Mouse (Mus musculus) ES-E14 (cell line): Measurements from ENCODE around the gene Gm49394. TPM values are rescaled to one million over a fixed set of nuclear protein-coding genes. Genes with fewer than 3 reads are reported as not detected.

Source experiments
- DNase-seq: peaks from one replicate; pipeline ENCODE4 v3.0.0-alpha.2; 2013; ENCODE audit warnings: low read depth, low spot score
- H3K27ac ChIP-seq: 2 replicates; pipeline ENCODE4 v1.5.1; 2012; ENCODE audit warnings: low read depth, mild to moderate bottlenecking, low read length, moderate library complexity, mixed read lengths; ENCODE audit not compliant: poor library complexity, insufficient read depth, severe bottlenecking
- H3K36me3 ChIP-seq: 2 replicates; pipeline ENCODE4 v1.6.1; 2012; ENCODE audit warnings: mild to moderate bottlenecking, low read length, moderate library complexity, mixed read lengths; ENCODE audit not compliant: control insufficient read depth, poor library complexity, insufficient read depth, severe bottlenecking
- H3K4me1 ChIP-seq, 2 experiments: fragments of 150-350 bp in 1 of 2; sonication (generic) in 1 of 2; 2 replicates each; pipeline ENCODE4 v1.6.1; 2012; ENCODE audit warnings: low read length in 2 of 2, mild to moderate bottlenecking in 1 of 2, mixed read lengths in 1 of 2; ENCODE audit not compliant: control insufficient read depth in 2 of 2, insufficient read depth in 2 of 2, poor library complexity in 1 of 2
- H3K4me3 ChIP-seq, 2 experiments: fragments of 150-350 bp in 1 of 2; sonication (generic) in 1 of 2; 2 replicates each; pipeline ENCODE4 v1.5.1; 2012; ENCODE audit warnings: low read length in 2 of 2, low read depth in 1 of 2, mild to moderate bottlenecking in 1 of 2, mixed read lengths in 1 of 2; ENCODE audit not compliant: insufficient read depth in 1 of 2, poor library complexity in 1 of 2, severe bottlenecking in 1 of 2
- H3K9ac ChIP-seq: 2 replicates; pipeline ENCODE4 v1.6.1; 2012; ENCODE audit warnings: low read depth, mild to moderate bottlenecking, low read length, mixed read lengths; ENCODE audit not compliant: poor library complexity, insufficient read depth, severe bottlenecking
- H3K9me3 ChIP-seq: fragments of 150-350 bp; sonication (generic); 2 replicates; pipeline ENCODE4 v1.6.1; 2012; ENCODE audit warnings: low read depth, mild to moderate bottlenecking, low read length; ENCODE audit not compliant: control insufficient read depth, insufficient read depth
- CHD2 ChIP-seq: IDR thresholded peaks from 2 replicates; pipeline ENCODE4 v1.6.1; 2014; ENCODE audit warnings: mild to moderate bottlenecking, low read depth, low read length, inconsistent platforms
- HCFC1 ChIP-seq: IDR thresholded peaks from 2 replicates; pipeline ENCODE4 v1.6.1; 2012; ENCODE audit warnings: low read length, inconsistent platforms, borderline replicate concordance; ENCODE audit not compliant: insufficient read depth
- MAFK ChIP-seq: IDR thresholded peaks from 2 replicates; pipeline ENCODE4 v1.6.1; 2014; ENCODE audit warnings: mild to moderate bottlenecking, low read depth, low read length, inconsistent platforms; ENCODE audit not compliant: insufficient read depth
- ZC3H11A ChIP-seq: IDR thresholded peaks from 2 replicates; pipeline ENCODE4 v1.6.1; 2012; ENCODE audit warnings: low read depth, mild to moderate bottlenecking, inconsistent platforms, low read length, borderline replicate concordance
- ZNF384 ChIP-seq: IDR thresholded peaks from 2 replicates; pipeline ENCODE4 v1.6.1; 2012; ENCODE audit warnings: low read depth, low read length, inconsistent platforms
- in situ Hi-C, 2 experiments: fragments of 600-800 bp; cut with MboI; formaldehyde crosslinking; loops; one replicate each; pipeline ENCODE4 v1.15.1; 2025; ENCODE audit warnings: low sequenced_read_pairs in 2 of 2, inconsistent platforms in 1 of 2; ENCODE audit not compliant: unreplicated experiment in 2 of 2
- total RNA-seq: library from RNA; depleted of rRNA; stranded (reverse); fragments of 300-350 nt; gene quantifications from 2 replicates; pipeline ENCODE4 v1.2.3, GENCODE M21; 2012; rRNA removed

The Gm49394 gene
- total RNA-seq, 1 experiment = 0.40 TPM

DNA sequence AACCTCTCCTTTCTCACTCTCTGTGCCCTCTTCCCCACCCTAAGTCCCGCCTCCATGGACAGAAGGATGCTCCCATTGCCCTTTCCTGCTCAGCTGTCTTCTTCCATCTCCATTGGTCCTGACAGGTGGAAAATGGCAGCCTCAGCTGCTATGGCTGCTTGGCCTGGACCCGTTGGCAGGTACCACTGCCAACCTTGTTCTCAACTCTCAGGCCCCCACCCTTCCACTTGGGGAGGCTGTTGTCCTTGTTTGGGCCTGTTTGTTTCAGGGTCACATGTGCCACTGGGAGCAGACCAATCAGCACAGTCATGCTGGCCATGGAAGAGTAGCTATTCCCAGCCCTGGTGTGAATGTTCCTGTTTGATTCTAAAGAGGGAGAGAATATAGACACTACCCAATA is 68.8 kb downstream of the Gm49394 start:
- no peak overlapping the region for H3K4me3 ChIP-seq
- H3K27ac ChIP-seq = no peak overlapping the region
- 0 out of 4 replicates have a peak, but pooled peaks cover 0 to 2% of the 10 kb centered on the region in 2 experiments for H3K4me1 ChIP-seq
- H3K9ac ChIP-seq = no peak overlapping the region
- no peak for DNase-seq
- no peaks in the 10 kb centered on the region for H3K36me3 ChIP-seq
- no peaks in the 10 kb centered on the region for H3K9me3 ChIP-seq
- in situ Hi-C loops = no loop called here
- TF ChIP-seq CHD2 (no peak), HCFC1 (no peak), ZC3H11A (no peak), ZNF384 (no peak), MAFK (no peak)

Other genes starting within 250 kb of the Gm49394 start
- 0.42 and 0.94 TPM in 2 replicates for gene Syt8, start 235.1 kb downstream of the Gm49394 start, total RNA-seq
- gene Tnni2, start 228.1 kb downstream of the Gm49394 start, total RNA-seq = 1.6 and 3.7 TPM in 2 replicates
- 3.6 and 13.7 TPM in 2 replicates for gene Lsp1, start 209.1 kb downstream of the Gm49394 start, total RNA-seq
- 1.3 and 6.4 TPM in 2 replicates for gene Tnnt3, start 171.1 kb downstream of the Gm49394 start, total RNA-seq
- 45.6 and 49.1 TPM in 2 replicates for gene Mrpl23, start 137.3 kb downstream of the Gm49394 start, total RNA-seq
- gene Igf2, start 3.1 kb downstream of the Gm49394 start, total RNA-seq = 44.4 and 66.4 TPM in 2 replicates
- not detected in 2 replicates for gene Ins2, start 73.4 kb upstream of the Gm49394 start, total RNA-seq